Mouse (Mus musculus) cerebellum, adult 2 months (tissue): ENCODE data around the gene Scn3b.

ENCODE experiments used
- CTCF ChIP-seq: fragments of 200-500 bp; IDR thresholded peaks from 2 replicates; pipeline ENCODE4 v1.5.1; 2011; ENCODE audit warnings: low read depth, mild to moderate bottlenecking, control low read depth, low read length, moderate library complexity, borderline replicate concordance; ENCODE audit not compliant: insufficient read depth
- POLR2A ChIP-seq: fragments of 200-500 bp; IDR thresholded peaks from 2 replicates; pipeline ENCODE4 v1.6.1; 2011; ENCODE audit warnings: low read length, control low read depth, borderline replicate concordance; ENCODE audit not compliant: insufficient read depth

DNA sequence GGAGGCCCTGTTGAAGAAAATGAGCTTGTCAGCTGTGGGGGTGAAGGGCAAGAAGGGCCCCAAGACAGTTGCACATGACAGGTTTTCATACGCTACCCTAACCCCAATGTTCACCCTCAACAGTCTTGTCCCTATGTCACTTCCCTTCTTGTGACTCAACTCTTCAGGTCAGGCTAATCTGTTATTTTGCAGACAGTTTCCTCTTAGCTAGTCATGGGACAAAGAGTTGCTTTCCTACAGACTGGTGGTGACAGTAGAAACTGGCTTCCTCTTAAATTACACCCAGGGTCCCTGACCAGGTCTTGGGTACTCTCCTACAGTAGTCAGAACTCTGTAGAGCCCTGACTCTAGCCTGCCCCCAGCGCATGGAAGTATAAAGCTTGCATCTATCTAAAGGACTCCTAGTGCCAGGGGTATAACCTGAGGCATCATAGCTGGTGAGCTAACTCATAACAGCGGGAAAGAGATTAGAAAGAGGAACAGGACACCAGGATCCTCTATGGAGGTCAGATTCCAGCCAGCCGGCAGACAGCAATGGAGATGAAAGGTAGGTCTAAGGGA lies 55.3 kb downstream of the Scn3b start:
- TF ChIP-seq POLR2A: no peak
- TF ChIP-seq CTCF: no peak
